Mouse (Mus musculus) kidney, postnatal 0 days (tissue): ENCODE data around the gene Iqschfp. TPM values are rescaled to one million over a fixed set of nuclear protein-coding genes. Genes with fewer than 3 reads are reported as not detected.

Experiments
- ATAC-seq: fragments of 200-750 bp; cut with Nextera tagmentation; replicated peaks from 2 replicates; pipeline ENCODE4 v1.8.0; 2017; ENCODE audit warnings: low read depth, moderate number of reproducible peaks, moderate TSS enrichment, moderate library complexity; ENCODE audit not compliant: low FRiP score
- DNase-seq: peaks from one replicate; pipeline ENCODE4 v3.0.0-alpha.2; 2016; ENCODE audit warnings: low spot score
- H3K27ac ChIP-seq: fragments of 300-500 bp; sonication (generic); 2 replicates; pipeline ENCODE4 v1.5.1; 2014; ENCODE audit warnings: mild to moderate bottlenecking
- H3K27me3 ChIP-seq: fragments of 300-500 bp; sonication (generic); 2 replicates; pipeline ENCODE4 v1.6.1; 2014; ENCODE audit warnings: low read length, mixed read lengths; ENCODE audit not compliant: insufficient read depth
- H3K36me3 ChIP-seq: fragments of 300-500 bp; sonication (generic); 2 replicates; pipeline ENCODE4 v1.6.1; 2014; ENCODE audit warnings: low read length, mixed read lengths; ENCODE audit not compliant: insufficient read depth
- H3K4me1 ChIP-seq: fragments of 300-500 bp; sonication (generic); replicated peaks from 2 replicates; pipeline ENCODE4 v1.6.1; 2014; ENCODE audit warnings: antibody characterized with exemption, low read length, mixed read lengths; ENCODE audit not compliant: insufficient read depth
- H3K4me2 ChIP-seq: fragments of 300-500 bp; sonication (generic); 2 replicates; pipeline ENCODE4 v1.6.1; 2014; ENCODE audit warnings: mild to moderate bottlenecking, low read length, moderate library complexity, mixed read lengths
- H3K4me3 ChIP-seq: fragments of 300-500 bp; sonication (generic); replicated peaks from 2 replicates; pipeline ENCODE4 v1.5.1; 2014; ENCODE audit warnings: low read depth, low read length
- H3K9ac ChIP-seq: fragments of 300-500 bp; sonication (generic); 2 replicates; pipeline ENCODE4 v1.6.1; 2014; ENCODE audit warnings: low read depth, low read length
- H3K9me3 ChIP-seq: fragments of 300-500 bp; sonication (generic); replicated peaks from 2 replicates; pipeline ENCODE4 v1.6.1; 2016; ENCODE audit warnings: low read length, inconsistent platforms, mixed read lengths
- CTCF ChIP-seq: IDR thresholded peaks from 2 replicates; pipeline ENCODE4 v1.5.1; 2016; ENCODE audit warnings: antibody characterized with exemption, low read depth, mild to moderate bottlenecking, moderate library complexity
- WGBS: fragments of 180-500 bp; shearing (Covaris S2); extraction: QIAGEN DNeasy Blood & Tissue Kit; methylation state at CpG from one replicate; pipeline ENCODE4 v1.1.7; 2014; 5-methylcytosine and 5-hydroxymethylcytosine counted together
- polyA plus RNA-seq: library from polyadenylated mRNA; unstranded; fragments of >200 nt; fragmentation: Nextera tagmentation; extraction: Ambion mirVana; gene quantifications from 2 replicates; pipeline ENCODE4 v1.2.1, GENCODE M21; 2015

Gene Iqschfp
- polyA plus RNA-seq, 1 experiment from 2014 or later = 0.05 TPM

- no peaks in the 10 kb centered on the region for H3K9me3 ChIP-seq
- H3K9ac ChIP-seq = no peak overlapping the region
- TF ChIP-seq CTCF = no peak
- ATAC-seq = no peak
- no peak overlapping the region for H3K4me3 ChIP-seq
- H3K27ac ChIP-seq = no peak overlapping the region
- DNase-seq = no peak
- 63% methylated on average over 5 of the region's 5 CpGs for WGBS
- H3K4me2 ChIP-seq = no peak overlapping the region
- H3K27me3 ChIP-seq = no peaks in the 10 kb centered on the region
- H3K4me1 ChIP-seq = no peaks in the 10 kb centered on the region
- H3K36me3 ChIP-seq = no peaks in the 10 kb centered on the region
Measured at GRCm38 (mm10) chr3:68669418-68669974, 777.5 kb downstream of the Iqschfp start.

GRCm38 (mm10) chr3:68674721-68675120 is 782.7 kb downstream of the Iqschfp start:
- H3K4me1 ChIP-seq = no peaks in the 10 kb centered on the region
- no peak overlapping the region for H3K9ac ChIP-seq
- no peak for DNase-seq
- H3K36me3 ChIP-seq = no peaks in the 10 kb centered on the region
- H3K27me3 ChIP-seq = no peaks in the 10 kb centered on the region
- 25% methylated on average over 2 of the region's 2 CpGs for WGBS
- peak overlapping the region; percentile 50; the same call in 1 of the 2 replicates for H3K27ac ChIP-seq
- H3K4me2 ChIP-seq = no peak overlapping the region
- H3K4me3 ChIP-seq = no peak overlapping the region
- peak; percentile 11; the same call in 1 of the 2 replicates for TF ChIP-seq CTCF
- peak; percentile 33; the same call in 1 of the 2 replicates for ATAC-seq
- H3K9me3 ChIP-seq = no peaks in the 10 kb centered on the region

GRCm38 (mm10) chr3:68675216-68675835 is 783.3 kb downstream of the Iqschfp start:
- peak overlapping the region; percentile 50; the same call in 1 of the 2 replicates for H3K27ac ChIP-seq
- TF ChIP-seq CTCF = no peak

More at GRCm38 (mm10) chr3:68675216-68675835, 783.3 kb downstream of the Iqschfp start:
- Histone ChIP-seq H3K36me3 (no peaks in the 10 kb centered on the region), H3K27me3 (no peaks in the 10 kb centered on the region), H3K4me2 (no peak overlapping the region), H3K4me3 (no peak overlapping the region), H3K9me3 (no peaks in the 10 kb centered on the region), H3K4me1 (no peaks in the 10 kb centered on the region), H3K9ac (no peak overlapping the region)
- ATAC-seq (no peak), DNase-seq (no peak)
- 82% methylated on average over 12 of the region's 12 CpGs for WGBS

Other genes with a start within 250 kb of the Iqschfp start
- not detected in 2 replicates for gene Iqcj, start within 50 bp of the Iqschfp start, polyA plus RNA-seq
- 70.0 and 71.8 TPM in 2 replicates for gene Schip1, start 172.6 kb downstream of the Iqschfp start, polyA plus RNA-seq